Comparison of ENCODE assay signal across 10 mouse cellular contexts in the genomic region with DNA sequence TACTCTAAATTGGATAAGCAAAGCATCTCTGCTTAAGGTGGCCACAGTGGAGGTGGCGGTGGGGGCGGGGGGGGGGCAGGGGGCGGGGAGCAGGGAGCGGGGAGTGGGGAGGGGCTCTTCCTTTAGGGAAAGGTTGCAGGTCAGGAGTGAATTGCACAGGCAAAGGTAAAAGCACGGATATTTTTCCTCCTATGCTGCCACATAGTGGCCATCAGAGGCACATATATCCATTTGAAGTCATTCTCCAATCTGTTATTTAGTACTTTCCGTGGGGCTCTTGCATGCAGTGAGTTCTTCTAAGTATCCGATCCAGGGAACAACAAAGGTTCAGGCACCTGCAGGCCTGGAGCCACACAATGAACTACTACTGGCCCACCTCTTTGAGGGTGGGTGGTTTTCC. TPM values are rescaled to one million over a fixed set of nuclear protein-coding genes. Genes with fewer than 3 reads are reported as not detected.
A peak's percentile ranks its signal among the peaks of the same experiment; 100 is the strongest.
DNase-seq lines count a peak whose midpoint lies in the region; ATAC-seq and TF ChIP-seq lines count a peak whose summit lies in the region.
"Had no signal": no experiment of that assay in that cellular context is flagged by ENCODE, and none has a peak within 500 bp of the region (broad histone marks: within the 10 kb centered on the region; RNA-seq: fewer than 3 reads in every experiment).

No protein-coding gene starts in this region.

- no peak overlapping the region for H3K4me3 ChIP-seq in intestine, postnatal 0 days (ENCODE audit: low read depth, low read length)
- no peak overlapping the region for H3K4me3 ChIP-seq in intestine, embryonic 16.5 days (ENCODE audit: low read length)
- H3K4me3 ChIP-seq in heart, embryonic 12.5 days, result no peak overlapping the region
- no peak overlapping the region for H3K4me3 ChIP-seq in neural tube, embryonic 15.5 days (replicated peaks)
- H3K4me3 ChIP-seq: embryonic facial prominence, embryonic 12.5 days had no signal

- no peak overlapping the region for H3K27ac ChIP-seq in intestine, postnatal 0 days (ENCODE audit: low read depth, low read length)
- no peak overlapping the region for H3K27ac ChIP-seq in intestine, embryonic 16.5 days (ENCODE audit: low read length)
- H3K27ac ChIP-seq in heart, embryonic 12.5 days (ENCODE audit: poor library complexity, severe bottlenecking), result no peak overlapping the region
- H3K27ac ChIP-seq in neural tube, embryonic 15.5 days (replicated peaks), result no peak overlapping the region
- H3K27ac ChIP-seq: embryonic facial prominence, embryonic 12.5 days had no signal

- no peak overlapping the region for H3K9ac ChIP-seq in intestine, postnatal 0 days (ENCODE audit: low read depth, low read length)
- no peak overlapping the region for H3K9ac ChIP-seq in intestine, embryonic 16.5 days (ENCODE audit: low read depth, low read length)
- H3K9ac ChIP-seq in heart, embryonic 12.5 days, result no peak overlapping the region
- no peak overlapping the region for H3K9ac ChIP-seq in neural tube, embryonic 15.5 days (replicated peaks)
- H3K9ac ChIP-seq: embryonic facial prominence, embryonic 12.5 days had no signal

- ATAC-seq in intestine, postnatal 0 days, result 0 out of 2 replicates have a peak, but pooled peaks have one; percentile 22
- no peak for ATAC-seq in intestine, embryonic 16.5 days
- no peak for ATAC-seq in heart, embryonic 12.5 days (ENCODE audit: insufficient number of reproducible peaks, low FRiP score)
- ATAC-seq in neural tube, embryonic 15.5 days (ENCODE audit: low FRiP score), result no peak
- ATAC-seq: inflammation-experienced regulatory T-cells, adult 6 months had no signal

- peaks cover 43% of the 10 kb centered on the region for H3K36me3 ChIP-seq in intestine, postnatal 0 days (ENCODE audit: control insufficient read depth, insufficient read depth)
- H3K36me3 ChIP-seq in intestine, embryonic 16.5 days (ENCODE audit: control insufficient read depth, insufficient read depth, low read length), result peaks cover 9% of the 10 kb centered on the region; the same call in 1 of the 2 replicates
- H3K36me3 ChIP-seq in heart, embryonic 12.5 days, result peaks cover 18% of the 10 kb centered on the region
- H3K36me3 ChIP-seq in neural tube, embryonic 15.5 days, result 0 out of 2 replicates have a peak, but pooled peaks cover 2% of the 10 kb centered on the region

- no peaks in the 10 kb centered on the region for H3K9me3 ChIP-seq in intestine, postnatal 0 days (ENCODE audit: control insufficient read depth)
- H3K9me3 ChIP-seq in intestine, embryonic 16.5 days (ENCODE audit: control insufficient read depth, low read length), result no peaks in the 10 kb centered on the region
- 0 out of 2 replicates have a peak, but pooled peaks cover 3% of the 10 kb centered on the region for H3K9me3 ChIP-seq in heart, embryonic 12.5 days (replicated peaks)
- no peaks in the 10 kb centered on the region for H3K9me3 ChIP-seq in neural tube, embryonic 15.5 days (replicated peaks)
- H3K9me3 ChIP-seq: embryonic facial prominence, embryonic 12.5 days had no signal

- H3K27me3 ChIP-seq in intestine, postnatal 0 days (replicated peaks; ENCODE audit: control insufficient read depth, insufficient read depth, low read length), result no peaks in the 10 kb centered on the region
- H3K27me3 ChIP-seq in intestine, embryonic 16.5 days (replicated peaks; ENCODE audit: control insufficient read depth, insufficient read depth, low read length), result no peaks in the 10 kb centered on the region
- no peaks in the 10 kb centered on the region for H3K27me3 ChIP-seq in heart, embryonic 12.5 days (replicated peaks)
- H3K27me3 ChIP-seq in neural tube, embryonic 15.5 days (replicated peaks), result no peaks in the 10 kb centered on the region
- H3K27me3 ChIP-seq: embryonic facial prominence, embryonic 12.5 days had no signal

- WGBS in intestine, postnatal 0 days, result 33% methylated on average over 7 of the region's 7 CpGs
- whole genome bisulfite sequencing in intestine, embryonic 16.5 days, result 30% methylated on average over 4 of the region's 7 CpGs
- WGBS in heart, embryonic 12.5 days, result 12% methylated on average over 7 of the region's 7 CpGs
- 25% methylated on average over 7 of the region's 7 CpGs for WGBS in neural tube, embryonic 15.5 days

- no peaks in the 10 kb centered on the region for H3K4me1 ChIP-seq in intestine, postnatal 0 days (replicated peaks; ENCODE audit: control insufficient read depth, insufficient read depth, low read length)
- no peaks in the 10 kb centered on the region for H3K4me1 ChIP-seq in intestine, embryonic 16.5 days (ENCODE audit: control insufficient read depth, insufficient read depth, low read length)
- H3K4me1 ChIP-seq in heart, embryonic 12.5 days (replicated peaks), result peaks cover 15% of the 10 kb centered on the region
- no peaks in the 10 kb centered on the region for H3K4me1 ChIP-seq in neural tube, embryonic 15.5 days
- H3K4me1 ChIP-seq: embryonic facial prominence, embryonic 12.5 days had no signal

- peak; percentile 54 for DNase-seq in NIH3T3 (ENCODE audit: low read depth)
- DNase-seq in lung, postnatal 14 days, result peak; percentile 29
- DNase-seq in left cerebral cortex, adult 8-10 months (ENCODE audit: low spot score in 2 of 2), result no peak
- DNase-seq in natural killer cell, adult 2 months (ENCODE audit: low spot score in 2 of 2), result no peak

- H3K4me2 ChIP-seq in intestine, postnatal 0 days (replicated peaks; ENCODE audit: low read depth), result no peak overlapping the region
- H3K4me2 ChIP-seq in intestine, embryonic 16.5 days (ENCODE audit: low read depth, low read length), result no peak overlapping the region
- peak overlapping the region; percentile 45 for H3K4me2 ChIP-seq in heart, embryonic 12.5 days
- H3K4me2 ChIP-seq in neural tube, embryonic 15.5 days, result no peak overlapping the region
- H3K4me2 ChIP-seq: embryonic facial prominence, embryonic 12.5 days had no signal

- peak; percentile 66 for TF ChIP-seq CTCF in intestine, postnatal 0 days (IDR thresholded peaks at IDR 0.05; ENCODE audit: low read depth)

RNA-seq across cellular contexts. Expression of gene F2rl2, which starts 29.4 kb away (rescaled TPM):
- 0.17 and 0.43 TPM in 2 replicates for polyA plus RNA-seq in intestine, postnatal 0 days (2015; fragmentation: Nextera tagmentation; extraction: Ambion mirVana)
- 0.21 and 0.38 TPM in 2 replicates for polyA plus RNA-seq in intestine, embryonic 16.5 days (2015; fragmentation: Nextera tagmentation; extraction: Ambion mirVana)
- 1.9 and 2.2 TPM in 2 replicates for polyA plus RNA-seq in heart, embryonic 12.5 days (2016; fragmentation: Nextera tagmentation; extraction: Ambion mirVana)
- total RNA-seq in left cerebral cortex, adult 8-10 months (2022), result 1 to 10 TPM in 1 of 4 experiments, under 1 TPM in 3; 0.80 to 1.2 (median 0.96) TPM
- 1.9 and 2.1 TPM in 2 replicates for polyA plus RNA-seq in neural tube, embryonic 15.5 days (2015; fragmentation: Nextera tagmentation; extraction: Ambion mirVana)

RNA-seq across cellular contexts. Expression of gene F2r, which starts 49.0 kb away (rescaled TPM):
- 19.4 and 20.2 TPM in 2 replicates for polyA plus RNA-seq in intestine, postnatal 0 days (2015; fragmentation: Nextera tagmentation; extraction: Ambion mirVana)
- polyA plus RNA-seq in intestine, embryonic 16.5 days (2015; fragmentation: Nextera tagmentation; extraction: Ambion mirVana), result 41.0 and 41.7 TPM in 2 replicates
- polyA plus RNA-seq in heart, embryonic 12.5 days (2016; fragmentation: Nextera tagmentation; extraction: Ambion mirVana), result 184 and 192 TPM in 2 replicates
- total RNA-seq in left cerebral cortex, adult 8-10 months (2022), result 1 to 10 TPM; 3.7 to 5.0 (median 4.5) TPM
- polyA plus RNA-seq in neural tube, embryonic 15.5 days (2015; fragmentation: Nextera tagmentation; extraction: Ambion mirVana), result 52.1 and 53.9 TPM in 2 replicates

Comparison
In these comparisons a context has a peak if more than half of its experiments do, and no peak if none do; other contexts are left out.
1. DNase-seq: peak in NIH3T3 (single experiment) and lung, postnatal 14 days (single experiment); none in left cerebral cortex, adult 8-10 months (0 of 2) and natural killer cell, adult 2 months (0 of 2).